Mouse (Mus musculus): ENCODE measurements around the gene Igfbp2. TPM values are rescaled to one million over a fixed set of nuclear protein-coding genes. Genes with fewer than 3 reads are reported as not detected.

Igfbp2 gene
- polyA plus RNA-seq, 1 experiment from 2014 or later = 790 TPM

GRCm38 (mm10) chr1:72866417-72866816, 42.1 kb downstream of the Igfbp2 start:
- WGBS = 51% methylated on average over 5 of the region's 5 CpGs
- ATAC-seq (ENCODE audit: insufficient number of reproducible peaks, low FRiP score, low TSS enrichment, low read depth) = no peak
- H3K27ac ChIP-seq (replicated peaks) = no peak overlapping the region

GRCm38 (mm10) chr1:72867346-72867745, 43.0 kb downstream of the Igfbp2 start:
- H3K4me1 ChIP-seq = peaks cover 63% of the 10 kb centered on the region
- H3K27ac ChIP-seq (replicated peaks) = no peak overlapping the region
- WGBS = 21% methylated on average over 1 of the region's 1 CpGs
- H3K36me3 ChIP-seq = peaks cover 20% of the 10 kb centered on the region
- H3K9ac ChIP-seq = no peak overlapping the region
- ATAC-seq (ENCODE audit: insufficient number of reproducible peaks, low FRiP score, low TSS enrichment, low read depth) = no peak
- H3K4me3 ChIP-seq (replicated peaks) = no peak overlapping the region
- H3K27me3 ChIP-seq = no peaks in the 10 kb centered on the region
- H3K9me3 ChIP-seq (replicated peaks) = no peaks in the 10 kb centered on the region
- H3K4me2 ChIP-seq (replicated peaks) = no peak overlapping the region

More at GRCm38 (mm10) chr1:72866417-72866816, 42.1 kb downstream of the Igfbp2 start:
- Histone ChIP-seq H3K9me3 (replicated peaks) (no peaks in the 10 kb centered on the region), H3K36me3 (peaks cover 28% of the 10 kb centered on the region), H3K4me2 (replicated peaks) (no peak overlapping the region), H3K4me1 (peaks cover 55% of the 10 kb centered on the region), H3K9ac (no peak overlapping the region), H3K27me3 (no peaks in the 10 kb centered on the region), H3K4me3 (replicated peaks) (no peak overlapping the region)

- H3K4me3 ChIP-seq (replicated peaks) = no peak overlapping the region
- H3K9ac ChIP-seq = no peak overlapping the region
- peak overlapping the region; percentile 24 for H3K27ac ChIP-seq (replicated peaks)
- H3K4me1 ChIP-seq = peaks cover 66% of the 10 kb centered on the region
- H3K27me3 ChIP-seq = no peaks in the 10 kb centered on the region
- no peak overlapping the region for H3K4me2 ChIP-seq (replicated peaks)
- 59% methylated on average over 10 of the region's 10 CpGs for WGBS
- no peaks in the 10 kb centered on the region for H3K9me3 ChIP-seq (replicated peaks)
- no peak for ATAC-seq (ENCODE audit: insufficient number of reproducible peaks, low FRiP score, low TSS enrichment, low read depth)
- peaks cover 8% of the 10 kb centered on the region; the same call in 1 of the 2 replicates for H3K36me3 ChIP-seq
These were observed 44.3 kb downstream of the Igfbp2 start for GRCm38 (mm10) chr1:72868429-72869215.

GRCm38 (mm10) chr1:72869275-72869674, 45.0 kb downstream of the Igfbp2 start:
- Histone ChIP-seq H3K4me1 (peaks cover 72% of the 10 kb centered on the region), H3K4me2 (replicated peaks) (no peak overlapping the region), H3K27me3 (no peaks in the 10 kb centered on the region), H3K4me3 (replicated peaks) (0 out of 2 replicates have a peak overlapping the region, but pooled peaks have one; percentile 69), H3K36me3 (0 out of 2 replicates have a peak, but pooled peaks cover 4% of the 10 kb centered on the region), H3K9ac (no peak overlapping the region), H3K27ac (replicated peaks) (no peak overlapping the region), H3K9me3 (replicated peaks) (no peaks in the 10 kb centered on the region)
- no peak for ATAC-seq (ENCODE audit: insufficient number of reproducible peaks, low FRiP score, low TSS enrichment, low read depth)

- peak overlapping the region; percentile 67 for H3K27ac ChIP-seq (replicated peaks)
- no peaks in the 10 kb centered on the region for H3K27me3 ChIP-seq
- H3K4me2 ChIP-seq (replicated peaks) = peak overlapping the region; percentile 82
- 0 out of 2 replicates have a peak, but pooled peaks cover 4% of the 10 kb centered on the region for H3K36me3 ChIP-seq
- H3K4me3 ChIP-seq (replicated peaks) = peak overlapping the region; percentile 69
- no peak overlapping the region for H3K9ac ChIP-seq
- 6% methylated on average over 22 of the region's 22 CpGs for WGBS
- ATAC-seq (ENCODE audit: insufficient number of reproducible peaks, low FRiP score, low TSS enrichment, low read depth) = 0 out of 2 replicates have a peak, but pooled peaks have one; percentile 12
- peaks cover 74% of the 10 kb centered on the region for H3K4me1 ChIP-seq
- H3K9me3 ChIP-seq (replicated peaks) = no peaks in the 10 kb centered on the region
These were observed 45.6 kb downstream of the Igfbp2 start for GRCm38 (mm10) chr1:72869681-72870614.

- no peak overlapping the region for H3K9ac ChIP-seq
- peak overlapping the region; percentile 82 for H3K4me2 ChIP-seq (replicated peaks)
- 0 out of 2 replicates have a peak, but pooled peaks cover 4% of the 10 kb centered on the region for H3K36me3 ChIP-seq
- peaks cover 75% of the 10 kb centered on the region for H3K4me1 ChIP-seq
- ATAC-seq (ENCODE audit: insufficient number of reproducible peaks, low FRiP score, low TSS enrichment, low read depth) = 0 out of 2 replicates have a peak, but pooled peaks have one; percentile 36
- peak overlapping the region; percentile 67 for H3K27ac ChIP-seq (replicated peaks)
- 2% methylated on average over 20 of the region's 20 CpGs for WGBS
- H3K4me3 ChIP-seq (replicated peaks) = peak overlapping the region; percentile 69
- no peaks in the 10 kb centered on the region for H3K9me3 ChIP-seq (replicated peaks)
- H3K27me3 ChIP-seq = no peaks in the 10 kb centered on the region
These were observed 46.5 kb downstream of the Igfbp2 start for GRCm38 (mm10) chr1:72870615-72871336.

- no peaks in the 10 kb centered on the region for H3K27me3 ChIP-seq
- H3K36me3 ChIP-seq = 0 out of 2 replicates have a peak, but pooled peaks cover 4% of the 10 kb centered on the region
- peak overlapping the region; percentile 82 for H3K4me2 ChIP-seq (replicated peaks)
- H3K9ac ChIP-seq = no peak overlapping the region; the same call in 1 of the 2 replicates
- peak overlapping the region; percentile 69 for H3K4me3 ChIP-seq (replicated peaks)
- 0% methylated on average over 6 of the region's 6 CpGs for WGBS
- peak overlapping the region; percentile 77 for H3K27ac ChIP-seq (replicated peaks)
- peaks cover 75% of the 10 kb centered on the region for H3K4me1 ChIP-seq
- no peak for ATAC-seq (ENCODE audit: insufficient number of reproducible peaks, low FRiP score, low TSS enrichment, low read depth)
- no peaks in the 10 kb centered on the region for H3K9me3 ChIP-seq (replicated peaks)
These were observed 47.0 kb downstream of the Igfbp2 start for GRCm38 (mm10) chr1:72871337-72871696.

- no peak for ATAC-seq (ENCODE audit: insufficient number of reproducible peaks, low FRiP score, low TSS enrichment, low read depth)
- H3K4me1 ChIP-seq = peaks cover 74% of the 10 kb centered on the region
- under 1% methylated on average over 34 of the region's 34 CpGs for WGBS
These were observed 47.6 kb downstream of the Igfbp2 start for GRCm38 (mm10) chr1:72871697-72872411.

GRCm38 (mm10) chr1:72872521-72872920, 48.2 kb downstream of the Igfbp2 start:
- Histone ChIP-seq H3K4me1 (peaks cover 70% of the 10 kb centered on the region), H3K4me3 (replicated peaks) (peak overlapping the region; percentile 69), H3K27me3 (peaks cover 3% of the 10 kb centered on the region; the same call in 1 of the 2 replicates), H3K9ac (no peak overlapping the region), H3K4me2 (replicated peaks) (peak overlapping the region; percentile 82), H3K36me3 (no peaks in the 10 kb centered on the region), H3K27ac (replicated peaks) (peak overlapping the region; percentile 93), H3K9me3 (replicated peaks) (no peaks in the 10 kb centered on the region)
- peak; percentile 55; the same call in 1 of the 2 replicates for ATAC-seq (ENCODE audit: insufficient number of reproducible peaks, low FRiP score, low TSS enrichment, low read depth)
- WGBS = 0% methylated on average over 8 of the region's 8 CpGs

More at GRCm38 (mm10) chr1:72871697-72872411, 47.6 kb downstream of the Igfbp2 start:
- Histone ChIP-seq H3K4me3 (replicated peaks) (peak overlapping the region; percentile 69), H3K27ac (replicated peaks) (peak overlapping the region; percentile 77), H3K9ac (no peak overlapping the region; the same call in 1 of the 2 replicates), H3K9me3 (replicated peaks) (no peaks in the 10 kb centered on the region), H3K4me2 (replicated peaks) (peak overlapping the region; percentile 82), H3K27me3 (no peaks in the 10 kb centered on the region), H3K36me3 (no peaks in the 10 kb centered on the region)

GRCm38 (mm10) chr1:72873078-72873477, 48.8 kb downstream of the Igfbp2 start:
- ATAC-seq (ENCODE audit: insufficient number of reproducible peaks, low FRiP score, low TSS enrichment, low read depth) = no peak
- Histone ChIP-seq H3K4me3 (replicated peaks) (peak overlapping the region; percentile 69), H3K27ac (replicated peaks) (peak overlapping the region; percentile 93), H3K27me3 (peaks cover 3% of the 10 kb centered on the region; the same call in 1 of the 2 replicates), H3K9me3 (replicated peaks) (no peaks in the 10 kb centered on the region), H3K4me1 (peaks cover 73% of the 10 kb centered on the region), H3K4me2 (replicated peaks) (peak overlapping the region; percentile 82), H3K36me3 (no peaks in the 10 kb centered on the region), H3K9ac (peak overlapping the region; percentile 72)
- under 1% methylated on average over 16 of the region's 16 CpGs for WGBS

All from embryonic facial prominence, embryonic 15.5 days (tissue).